Mouse (Mus musculus): Measurements from ENCODE around the gene Spesp1.

The Spesp1 gene

DNA sequence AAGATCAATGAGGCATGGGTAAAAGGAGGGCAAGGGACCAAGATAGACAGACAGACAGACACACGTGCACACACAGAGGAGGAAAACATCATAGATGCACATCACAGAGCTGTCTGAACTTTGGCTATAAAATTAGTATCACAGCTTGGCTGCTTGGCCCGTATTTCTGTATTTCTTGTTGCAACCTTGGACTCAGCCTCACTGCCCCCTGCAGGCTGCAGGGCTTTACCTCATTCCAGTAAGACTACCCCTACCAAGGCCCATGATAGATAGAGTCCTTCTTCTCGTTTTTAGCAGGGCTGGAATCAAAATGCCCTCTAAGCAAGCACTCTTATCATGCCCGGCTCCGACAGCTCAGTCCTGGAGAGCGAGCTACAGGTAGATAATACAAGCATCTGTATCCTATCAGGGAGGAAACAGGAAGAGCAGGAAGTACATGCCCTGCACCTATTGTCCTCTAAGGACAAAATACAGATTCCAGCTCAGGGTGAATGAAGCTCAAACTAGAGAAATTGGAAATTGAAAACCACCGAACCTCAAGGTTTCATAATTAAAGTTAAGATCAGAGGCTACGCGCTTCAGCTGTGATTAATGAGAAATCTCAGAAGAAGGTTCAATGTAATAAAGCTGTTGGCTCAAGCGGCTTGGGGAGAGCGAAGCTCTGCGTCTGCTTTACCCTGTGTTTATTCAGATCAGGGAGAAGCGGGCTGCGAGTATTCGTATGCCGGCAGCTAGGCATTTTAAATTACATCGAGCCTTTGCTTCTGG is 36.2 kb downstream of the Spesp1 start:
- no peak for DNase-seq (ENCODE audit: low spot score)

DNA sequence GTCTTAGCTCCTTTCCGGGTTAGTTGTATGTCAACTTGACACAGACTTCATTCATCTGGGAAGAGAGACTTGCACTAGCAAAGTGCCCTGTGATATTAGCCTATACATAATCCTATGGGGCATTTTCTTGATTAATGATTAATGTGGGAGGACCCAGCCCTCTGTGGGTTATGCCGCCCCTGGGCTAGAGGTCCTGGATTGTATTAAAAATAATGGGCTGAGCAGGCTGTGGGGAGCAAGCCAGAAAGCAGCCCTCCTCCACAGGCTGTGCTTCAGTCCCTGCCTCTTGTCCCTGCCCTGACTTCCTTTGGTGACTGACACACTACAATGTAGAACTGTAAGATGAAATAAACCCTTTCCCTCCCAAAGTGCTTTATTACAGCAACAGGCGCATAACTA is 37.4 kb downstream of the Spesp1 start:
- DNase-seq (ENCODE audit: low spot score): no peak

DNA sequence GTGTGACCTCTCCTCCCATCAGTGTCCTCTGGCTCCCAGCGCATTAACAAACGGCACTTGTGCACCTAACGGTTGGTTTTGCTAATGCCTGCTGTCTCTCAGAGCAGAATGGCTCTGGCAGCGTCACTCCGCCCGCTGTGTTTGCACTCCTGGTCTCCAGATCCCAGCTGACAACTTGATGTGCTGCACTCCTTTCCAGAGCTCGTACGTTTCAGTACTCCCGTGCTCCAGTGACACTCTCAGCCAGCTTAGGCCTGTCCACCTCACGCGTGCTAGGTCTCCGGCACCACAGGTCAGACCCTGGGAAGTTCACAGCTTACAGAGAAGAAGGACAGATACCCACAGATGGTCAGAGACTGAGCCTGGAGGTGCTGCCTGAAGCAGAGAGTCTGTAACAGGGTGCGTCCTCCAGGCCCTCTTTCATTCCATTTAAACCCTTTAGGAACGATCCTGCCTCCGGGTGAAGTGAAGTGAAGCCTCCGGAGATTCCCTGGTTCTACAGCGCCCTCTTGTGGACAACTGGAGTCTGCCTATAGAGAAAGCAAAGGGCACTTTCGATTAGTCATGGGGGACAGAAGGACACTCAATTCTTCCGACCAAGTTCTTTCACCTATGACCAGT is 37.9 kb downstream of the Spesp1 start:
- no peak for DNase-seq (ENCODE audit: low spot score)

DNA sequence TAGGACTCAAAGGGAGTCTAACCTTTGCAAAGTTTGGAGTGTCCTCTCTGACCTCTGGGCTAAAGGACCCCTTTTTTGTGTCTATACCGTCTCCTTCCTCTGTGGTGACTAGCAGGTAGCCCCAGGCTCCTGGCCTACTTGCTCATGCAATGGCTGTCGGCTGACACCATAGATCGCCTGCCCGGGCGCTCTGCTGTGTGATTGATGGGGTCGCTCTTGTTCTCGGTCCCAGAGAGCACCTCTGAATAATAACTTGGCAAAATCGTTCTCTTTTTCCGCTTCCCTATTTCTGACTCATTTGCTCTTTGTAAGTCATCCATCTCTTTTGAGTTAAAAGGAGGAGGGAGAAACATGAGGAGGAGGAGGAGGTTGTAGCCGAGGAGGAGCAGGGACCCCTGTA is 42.0 kb downstream of the Spesp1 start:
- no peak for DNase-seq (ENCODE audit: low spot score)

DNA sequence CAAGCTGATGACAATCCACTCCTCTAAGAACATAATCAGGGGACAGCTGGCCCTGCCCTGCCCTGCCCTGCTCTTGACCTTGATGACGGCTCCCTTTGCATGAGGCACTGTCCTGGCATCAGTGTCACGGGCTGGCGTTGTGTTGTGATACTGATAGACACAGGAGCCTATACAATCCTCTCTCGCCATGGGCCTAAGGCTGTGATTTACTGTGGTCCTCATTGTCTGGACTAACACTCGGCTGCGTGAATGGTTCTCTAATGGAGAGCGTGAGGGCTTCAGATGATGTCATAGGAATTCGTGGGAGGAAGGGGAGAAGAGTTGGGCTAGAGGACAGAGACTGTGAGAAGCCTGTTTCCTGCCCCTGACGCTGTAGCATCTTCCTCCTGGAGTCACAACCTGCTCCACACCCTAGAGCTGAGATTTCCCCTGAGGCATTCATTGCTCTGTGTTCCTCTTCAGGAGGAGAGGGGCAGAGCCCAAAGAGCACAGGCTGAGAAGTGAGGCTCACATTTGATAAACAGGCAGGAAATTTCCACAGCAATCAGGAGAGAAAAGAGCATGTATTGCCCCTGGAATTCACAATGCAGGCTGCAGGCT is 44.5 kb downstream of the Spesp1 start:
- DNase-seq (ENCODE audit: low spot score): no peak

DNA sequence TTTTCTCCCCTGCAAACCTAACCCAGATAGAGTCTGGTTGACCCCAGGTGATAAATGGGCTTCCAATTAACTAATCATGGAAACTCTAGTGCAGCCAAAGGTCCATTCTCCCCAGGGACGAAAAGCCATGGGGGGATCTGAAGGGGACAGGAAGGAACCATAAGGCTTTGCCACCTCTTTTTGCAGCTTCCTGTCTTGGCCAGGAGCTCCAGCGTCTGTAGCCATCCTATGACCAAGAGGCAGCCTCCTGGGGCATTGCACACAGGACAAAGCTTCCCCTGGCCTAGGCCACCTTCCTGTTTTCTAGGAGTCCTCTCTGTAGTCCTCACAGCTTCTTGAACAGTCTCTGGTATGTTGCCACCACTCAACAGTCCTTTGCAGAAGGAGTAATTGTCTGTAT is 46.5 kb downstream of the Spesp1 start:
- DNase-seq (ENCODE audit: low spot score): no peak

DNA sequence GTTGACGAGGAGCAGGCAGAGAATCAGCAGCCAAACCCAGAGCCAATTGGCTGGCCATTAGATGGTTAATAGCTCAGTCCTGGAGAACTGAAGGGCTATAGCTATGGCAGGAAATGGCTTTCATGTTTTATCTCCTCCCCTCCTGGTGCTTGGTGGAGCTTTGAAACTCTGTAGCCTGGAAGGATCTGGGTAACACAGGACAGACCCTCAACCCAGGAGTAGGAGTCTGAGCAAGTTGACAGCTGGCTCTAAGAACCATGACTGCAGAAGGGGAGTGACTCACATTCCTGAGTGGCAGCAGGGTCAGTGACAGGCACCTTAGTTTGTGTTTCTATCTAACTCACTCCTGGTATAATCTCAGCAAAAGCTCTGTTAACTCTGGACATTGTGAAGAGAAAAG is 49.4 kb downstream of the Spesp1 start:
- no peak for DNase-seq (ENCODE audit: low spot score)

DNA sequence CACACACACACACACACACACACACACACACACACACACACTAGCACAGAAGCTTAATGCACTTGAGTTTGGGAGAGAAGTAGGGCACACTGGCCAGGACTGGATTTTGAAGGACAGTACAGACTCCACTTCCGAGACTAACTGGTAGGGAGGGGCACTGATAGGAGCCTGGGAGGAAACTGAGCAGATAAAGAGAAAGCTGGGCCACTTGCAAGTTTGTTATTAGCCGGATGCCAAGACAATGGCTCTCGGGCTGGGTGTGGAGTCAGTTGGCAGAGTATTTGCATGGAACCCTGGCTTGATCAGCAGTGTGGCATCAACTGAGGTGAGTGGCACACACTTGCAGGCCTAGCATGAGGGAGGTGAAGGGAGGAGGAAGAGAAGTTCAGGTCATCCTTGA is 51.0 kb downstream of the Spesp1 start:
- DNase-seq (ENCODE audit: low spot score): no peak

DNA sequence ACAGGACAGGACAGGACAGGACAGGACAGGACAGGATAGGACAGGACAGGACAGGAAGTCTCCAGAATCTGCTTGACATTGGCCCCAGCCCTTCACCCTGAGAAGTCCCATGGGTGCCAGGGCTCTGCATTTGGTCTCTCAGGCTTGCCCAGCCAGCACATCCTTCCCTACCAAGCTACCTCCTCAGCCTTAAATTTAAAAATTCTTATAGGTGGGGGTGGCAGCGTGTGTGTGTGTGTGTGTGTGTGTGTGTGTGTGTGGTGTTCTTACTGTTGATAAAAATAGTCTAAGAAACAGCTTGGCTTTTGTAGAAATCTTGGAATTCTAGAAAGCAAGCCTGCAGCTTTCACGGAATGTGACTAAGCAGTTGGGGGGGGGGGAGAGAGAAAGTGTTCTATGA is 52.0 kb downstream of the Spesp1 start:
- peak; percentile 55 for DNase-seq (ENCODE audit: low spot score)

DNA sequence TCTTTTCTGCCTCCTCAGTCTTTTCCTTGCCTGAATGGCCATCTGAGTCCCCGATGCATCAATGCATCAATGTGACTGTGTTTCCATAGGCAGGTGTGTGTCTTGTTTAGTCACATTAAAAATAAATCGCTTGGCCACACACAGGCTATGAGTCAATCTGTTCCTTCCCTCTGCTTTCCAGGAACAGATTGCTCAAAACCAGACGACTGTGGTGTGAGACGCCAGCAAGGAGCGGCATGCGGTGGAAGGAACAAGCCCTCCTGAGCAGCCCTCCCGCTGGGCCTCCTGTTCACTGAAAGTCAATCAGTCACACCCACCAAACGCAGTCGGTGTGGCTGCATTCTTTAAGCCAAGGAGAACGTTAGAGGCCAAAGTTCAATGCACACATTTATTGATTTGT is 59.5 kb downstream of the Spesp1 start:
- no peak for DNase-seq (ENCODE audit: low spot score)

DNA sequence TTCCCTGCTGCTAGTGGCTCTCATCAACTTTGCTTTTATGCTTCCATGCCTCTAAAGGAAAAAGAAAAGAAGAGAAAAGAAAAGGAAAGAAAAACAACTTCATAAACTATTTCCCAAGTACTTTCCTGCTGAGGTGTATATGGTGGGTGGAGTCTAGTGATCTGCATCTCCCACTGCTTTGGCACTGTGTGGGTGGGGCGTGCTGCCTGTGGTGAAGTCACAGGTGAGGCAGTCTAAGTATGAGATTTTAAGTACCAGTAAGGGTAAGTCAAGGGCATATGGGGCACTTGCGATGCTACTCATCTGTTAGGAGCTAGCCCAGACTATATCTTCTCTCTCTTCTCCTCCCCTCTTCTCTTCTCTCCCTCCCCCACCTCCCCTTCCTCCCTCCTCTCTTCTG is 60.0 kb downstream of the Spesp1 start:
- no peak for DNase-seq (ENCODE audit: low spot score)
